Mouse (Mus musculus): ENCODE measurements around the gene Usp24.

Gene Usp24

GRCm38 (mm10) chr4:106428616-106429015, 112.6 kb downstream of the Usp24 start:
- no peak for DNase-seq (ENCODE audit: low read depth)

GRCm38 (mm10) chr4:106429106-106429505, 113.1 kb downstream of the Usp24 start:
- peak; percentile 42 for DNase-seq (ENCODE audit: low read depth)

- DNase-seq (ENCODE audit: low read depth), result no peak
Measured at GRCm38 (mm10) chr4:106430431-106430830, 114.4 kb downstream of the Usp24 start.

GRCm38 (mm10) chr4:106435426-106435825, 119.4 kb downstream of the Usp24 start:
- DNase-seq (ENCODE audit: low read depth), result no peak

- DNase-seq (ENCODE audit: low read depth), result peak; percentile 73
Measured at GRCm38 (mm10) chr4:106436475-106436874, 120.5 kb downstream of the Usp24 start.

- no peak for DNase-seq (ENCODE audit: low read depth)
Measured at GRCm38 (mm10) chr4:106437207-106437606, 121.2 kb downstream of the Usp24 start.

- DNase-seq (ENCODE audit: low read depth), result no peak
Measured at GRCm38 (mm10) chr4:106438763-106439162, 122.8 kb downstream of the Usp24 start.

GRCm38 (mm10) chr4:106443182-106443581, 127.2 kb downstream of the Usp24 start:
- DNase-seq (ENCODE audit: low read depth), result no peak

GRCm38 (mm10) chr4:106449306-106449705, 133.3 kb downstream of the Usp24 start:
- DNase-seq (ENCODE audit: low read depth), result no peak

- DNase-seq (ENCODE audit: low read depth), result no peak
Measured at GRCm38 (mm10) chr4:106452401-106452800, 136.4 kb downstream of the Usp24 start.

- DNase-seq (ENCODE audit: low read depth), result no peak
Measured at GRCm38 (mm10) chr4:106453108-106453507, 137.1 kb downstream of the Usp24 start.

- DNase-seq (ENCODE audit: low read depth), result no peak
Measured at GRCm38 (mm10) chr4:106453516-106453915, 137.5 kb downstream of the Usp24 start.

GRCm38 (mm10) chr4:106454541-106454940, 138.5 kb downstream of the Usp24 start:
- DNase-seq (ENCODE audit: low read depth), result no peak

- no peak for DNase-seq (ENCODE audit: low read depth)
Measured at GRCm38 (mm10) chr4:106462016-106462415, 146.0 kb downstream of the Usp24 start.

- DNase-seq (ENCODE audit: low read depth), result peak; percentile 41
Measured at GRCm38 (mm10) chr4:106462524-106462923, 146.5 kb downstream of the Usp24 start.

GRCm38 (mm10) chr4:106463174-106463801, 147.3 kb downstream of the Usp24 start:
- no peak for DNase-seq (ENCODE audit: low read depth)

GRCm38 (mm10) chr4:106467420-106468110, 151.6 kb downstream of the Usp24 start:
- DNase-seq (ENCODE audit: low read depth), result no peak

GRCm38 (mm10) chr4:106470921-106471320, 154.9 kb downstream of the Usp24 start:
- DNase-seq (ENCODE audit: low read depth), result no peak

- DNase-seq (ENCODE audit: low read depth), result peak; percentile 84
Measured at GRCm38 (mm10) chr4:106472335-106472734, 156.3 kb downstream of the Usp24 start.

GRCm38 (mm10) chr4:106474241-106474640, 158.2 kb downstream of the Usp24 start:
- DNase-seq (ENCODE audit: low read depth), result peak; percentile 64

GRCm38 (mm10) chr4:106480545-106480944, 164.5 kb downstream of the Usp24 start:
- no peak for DNase-seq (ENCODE audit: low read depth)

GRCm38 (mm10) chr4:106483215-106483727, 167.3 kb downstream of the Usp24 start:
- no peak for DNase-seq (ENCODE audit: low read depth)

GRCm38 (mm10) chr4:106483831-106484230, 167.8 kb downstream of the Usp24 start:
- DNase-seq (ENCODE audit: low read depth), result no peak
